Mouse (Mus musculus): ENCODE measurements around the gene Cfap44.

GRCm38 (mm10) chr16:44487194-44487593 lies 92.6 kb downstream of the Cfap44 start:
- TF ChIP-seq CTCF (IDR thresholded peaks at IDR 0.05; ENCODE audit: extremely low read depth, insufficient read depth, low read length) (no peak), POLR2A (IDR thresholded peaks at IDR 0.05; ENCODE audit: extremely low read depth, insufficient read depth, low read length) (no peak)
